Mouse (Mus musculus): ENCODE results near the gene Mef2b. TPM values are rescaled to one million over a fixed set of nuclear protein-coding genes. Genes with fewer than 3 reads are reported as not detected.
A peak's percentile ranks its signal among the peaks of the same experiment; 100 is the strongest.

Gene Mef2b
- total RNA-seq (2014; rRNA removed; ENCODE audit: low replicate concordance) = not detected in 2 replicates
- 0.20 TPM in 1 of 2 replicates, not detected in the other for polyA plus RNA-seq (2015; fragmentation: Nextera tagmentation; extraction: Ambion mirVana)

DNA sequence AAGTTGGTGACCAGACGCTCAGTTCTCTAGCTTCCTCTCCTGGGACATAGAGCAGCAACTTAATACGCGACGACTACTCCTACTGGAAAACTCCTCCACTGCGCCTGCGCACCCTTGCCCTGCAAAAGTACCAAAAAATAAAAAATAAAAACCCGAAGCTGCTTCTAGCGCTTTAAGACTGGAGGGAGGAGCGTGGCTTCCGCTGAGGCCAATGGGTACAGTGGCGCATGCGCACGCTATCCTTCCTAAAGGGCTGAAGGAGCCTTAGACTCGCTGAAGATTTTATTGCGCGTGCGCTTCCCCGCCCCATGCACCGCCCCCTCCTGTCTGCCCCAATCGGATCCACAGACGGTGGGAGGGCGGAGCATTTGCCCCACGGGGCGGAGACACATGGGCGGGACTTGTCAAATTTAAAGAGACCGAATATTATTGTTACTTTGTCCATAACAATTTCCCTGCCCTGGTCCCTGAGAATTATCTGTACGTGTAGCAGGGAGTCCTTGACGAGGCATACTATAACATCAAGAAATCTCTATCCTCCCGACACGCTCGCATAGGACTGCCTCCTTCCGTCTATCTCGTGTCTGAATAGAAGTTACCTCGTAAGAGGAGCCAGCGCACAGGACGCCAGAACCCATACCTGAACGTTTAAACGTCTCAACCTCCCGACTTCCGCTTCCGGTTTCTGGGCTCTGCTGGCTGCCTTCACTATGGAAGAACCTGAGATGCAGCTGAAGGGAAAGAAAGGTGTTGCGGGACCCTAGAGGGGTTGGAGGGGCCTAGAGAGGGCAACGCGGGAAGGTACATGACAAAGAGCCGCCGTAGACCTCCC is at the start of gene Mef2b, which contains the start of the genes Rfxank and Borcs8:
Gene Mef2b (plus strand): TSS at position 686 of the 832 bp plus-strand sequence.
Gene Rfxank (minus strand): TSS at position 129 of the 832 bp plus-strand sequence.
Gene Borcs8 (plus strand): TSS at position 474 of the 832 bp plus-strand sequence.
- Histone ChIP-seq H3K4me3 (ENCODE audit: low read depth, low read length) (peak within 1 kb of the TSS; percentile 80), H3K27me3 (ENCODE audit: control insufficient read depth, insufficient read depth, low read length) (no peaks in the 10 kb centered on the region), H3K4me1 (ENCODE audit: control insufficient read depth, insufficient read depth) (peaks cover 16% of the 10 kb centered on the region), H3K9ac (replicated peaks; ENCODE audit: low read depth, low read length) (peak within 1 kb of the TSS; percentile 78), H3K27ac (ENCODE audit: low read depth) (peak within 1 kb of the TSS; percentile 76), H3K9me3 (replicated peaks; ENCODE audit: control insufficient read depth, low read length) (no peaks in the 10 kb centered on the region), H3K36me3 (replicated peaks; ENCODE audit: control insufficient read depth, insufficient read depth, low read length) (peaks cover 33% of the 10 kb centered on the region), H3K4me2 (ENCODE audit: low read depth, low read length) (peak within 1 kb of the TSS; percentile 72)
- DNase-seq (ENCODE audit: low spot score) = peak; percentile 99
- TF ChIP-seq EP300 (IDR thresholded peaks at IDR 0.05; ENCODE audit: low read depth) (no peak), CTCF (IDR thresholded peaks at IDR 0.05; ENCODE audit: low read depth) (no peak)
- under 1% methylated on average over 46 of the region's 46 CpGs for WGBS
- ATAC-seq (ENCODE audit: insufficient read depth, low read depth) = peak; percentile 97

DNA sequence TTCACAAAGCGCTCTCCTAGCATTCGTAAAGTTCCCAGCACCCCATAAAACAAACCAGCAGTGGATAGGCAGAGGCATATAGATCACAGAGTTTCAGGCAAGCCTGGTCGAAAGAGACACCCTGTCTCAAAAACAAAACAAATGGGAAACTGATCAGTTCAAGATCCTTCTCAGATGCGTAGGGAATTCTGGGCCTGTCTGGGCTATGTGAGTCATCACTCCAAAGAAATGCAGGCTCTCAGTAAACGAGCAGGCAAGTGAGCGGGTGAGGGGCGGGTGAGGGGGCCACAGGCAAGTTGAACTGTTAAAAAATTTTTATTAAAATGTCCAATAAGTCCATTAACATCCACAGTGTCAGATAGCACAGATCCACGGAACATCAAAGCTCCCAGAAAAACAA is 46.7 kb upstream of the Mef2b start:
- H3K4me2 ChIP-seq (ENCODE audit: low read depth, low read length) = no peak overlapping the region
- DNase-seq (ENCODE audit: low spot score) (no peak), ATAC-seq (ENCODE audit: insufficient read depth, low read depth) (no peak)
- H3K9ac ChIP-seq (replicated peaks; ENCODE audit: low read depth, low read length) = no peak overlapping the region
- no peak overlapping the region for H3K4me3 ChIP-seq (ENCODE audit: low read depth, low read length)
- 0 out of 2 replicates have a peak, but pooled peaks cover 1% of the 10 kb centered on the region for H3K9me3 ChIP-seq (replicated peaks; ENCODE audit: control insufficient read depth, low read length)
- H3K36me3 ChIP-seq (replicated peaks; ENCODE audit: control insufficient read depth, insufficient read depth, low read length) = no peaks in the 10 kb centered on the region
- peaks cover 54% of the 10 kb centered on the region for H3K27me3 ChIP-seq (ENCODE audit: control insufficient read depth, insufficient read depth, low read length)
- no peak overlapping the region for H3K27ac ChIP-seq (ENCODE audit: low read depth)
- no peaks in the 10 kb centered on the region for H3K4me1 ChIP-seq (ENCODE audit: control insufficient read depth, insufficient read depth)
- WGBS = 52% methylated on average over 8 of the region's 8 CpGs
- no peak for TF ChIP-seq CTCF (IDR thresholded peaks at IDR 0.05; ENCODE audit: low read depth)
- no peak for TF ChIP-seq EP300 (IDR thresholded peaks at IDR 0.05; ENCODE audit: low read depth)

DNA sequence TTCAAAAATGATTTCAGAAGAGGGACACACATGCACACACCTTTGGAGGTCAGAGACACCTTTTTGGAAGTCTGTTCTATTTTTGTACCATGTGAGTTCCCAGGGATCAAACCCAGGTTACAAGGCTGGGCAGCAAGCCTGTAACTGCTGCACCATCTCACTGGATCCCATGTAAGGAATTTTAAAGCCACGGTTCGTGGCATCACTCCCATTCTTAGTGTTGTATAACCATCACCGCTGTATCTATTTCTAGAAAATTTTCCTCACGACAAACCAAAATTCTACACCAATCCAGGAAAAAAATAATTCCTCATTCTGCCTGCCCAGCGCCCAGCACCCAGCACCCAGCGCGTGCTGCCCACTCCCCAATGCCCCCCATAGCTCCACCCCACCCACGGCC is 40.2 kb upstream of the Mef2b start:
- DNase-seq (ENCODE audit: low spot score) = no peak
- no peak overlapping the region for H3K4me2 ChIP-seq (ENCODE audit: low read depth, low read length)
- H3K27me3 ChIP-seq (ENCODE audit: control insufficient read depth, insufficient read depth, low read length) = peaks cover 9% of the 10 kb centered on the region; the same call in 1 of the 2 replicates
- no peaks in the 10 kb centered on the region for H3K4me1 ChIP-seq (ENCODE audit: control insufficient read depth, insufficient read depth)
- no peak overlapping the region for H3K4me3 ChIP-seq (ENCODE audit: low read depth, low read length)
- 64% methylated on average over 8 of the region's 8 CpGs for WGBS
- H3K9ac ChIP-seq (replicated peaks; ENCODE audit: low read depth, low read length) = no peak overlapping the region
- ATAC-seq (ENCODE audit: insufficient read depth, low read depth) = no peak
- H3K27ac ChIP-seq (ENCODE audit: low read depth) = no peak overlapping the region
- no peak for TF ChIP-seq CTCF (IDR thresholded peaks at IDR 0.05; ENCODE audit: low read depth)
- TF ChIP-seq EP300 (IDR thresholded peaks at IDR 0.05; ENCODE audit: low read depth) = no peak
- H3K36me3 ChIP-seq (replicated peaks; ENCODE audit: control insufficient read depth, insufficient read depth, low read length) = no peaks in the 10 kb centered on the region
- 0 out of 2 replicates have a peak, but pooled peaks cover 3% of the 10 kb centered on the region for H3K9me3 ChIP-seq (replicated peaks; ENCODE audit: control insufficient read depth, low read length)

GRCm38 (mm10) chr8:70100241-70100640 is 39.3 kb upstream of the Mef2b start:
- no peak for TF ChIP-seq CTCF (IDR thresholded peaks at IDR 0.05; ENCODE audit: low read depth)
- no peak for TF ChIP-seq EP300 (IDR thresholded peaks at IDR 0.05; ENCODE audit: low read depth)
- H3K27ac ChIP-seq (ENCODE audit: low read depth) = no peak overlapping the region
- H3K36me3 ChIP-seq (replicated peaks; ENCODE audit: control insufficient read depth, insufficient read depth, low read length) = no peaks in the 10 kb centered on the region
- no peak for DNase-seq (ENCODE audit: low spot score)
- no peaks in the 10 kb centered on the region for H3K4me1 ChIP-seq (ENCODE audit: control insufficient read depth, insufficient read depth)
- H3K9me3 ChIP-seq (replicated peaks; ENCODE audit: control insufficient read depth, low read length) = 0 out of 2 replicates have a peak, but pooled peaks cover 3% of the 10 kb centered on the region
- no peak overlapping the region for H3K4me2 ChIP-seq (ENCODE audit: low read depth, low read length)
- ATAC-seq (ENCODE audit: insufficient read depth, low read depth) = no peak
- no peak overlapping the region for H3K9ac ChIP-seq (replicated peaks; ENCODE audit: low read depth, low read length)
- H3K4me3 ChIP-seq (ENCODE audit: low read depth, low read length) = no peak overlapping the region
- WGBS = 81% methylated on average over 8 of the region's 8 CpGs
- peaks cover 7% of the 10 kb centered on the region; the same call in 1 of the 2 replicates for H3K27me3 ChIP-seq (ENCODE audit: control insufficient read depth, insufficient read depth, low read length)

GRCm38 (mm10) chr8:70104506-70104905 is 35.0 kb upstream of the Mef2b start:
- Histone ChIP-seq H3K9ac (replicated peaks; ENCODE audit: low read depth, low read length) (no peak overlapping the region), H3K36me3 (replicated peaks; ENCODE audit: control insufficient read depth, insufficient read depth, low read length) (no peaks in the 10 kb centered on the region), H3K4me1 (ENCODE audit: control insufficient read depth, insufficient read depth) (no peaks in the 10 kb centered on the region), H3K9me3 (replicated peaks; ENCODE audit: control insufficient read depth, low read length) (no peaks in the 10 kb centered on the region), H3K27me3 (ENCODE audit: control insufficient read depth, insufficient read depth, low read length) (0 out of 2 replicates have a peak, but pooled peaks cover 9% of the 10 kb centered on the region), H3K4me3 (ENCODE audit: low read depth, low read length) (no peak overlapping the region), H3K27ac (ENCODE audit: low read depth) (no peak overlapping the region), H3K4me2 (ENCODE audit: low read depth, low read length) (no peak overlapping the region)
- 9% methylated on average over 6 of the region's 6 CpGs for WGBS
- ATAC-seq (ENCODE audit: insufficient read depth, low read depth) = peak; percentile 76
- TF ChIP-seq CTCF (IDR thresholded peaks at IDR 0.05; ENCODE audit: low read depth) (peak; percentile 72), EP300 (IDR thresholded peaks at IDR 0.05; ENCODE audit: low read depth) (no peak)
- DNase-seq (ENCODE audit: low spot score) = no peak
